Mouse (Mus musculus) brain, embryonic 18.5 days (tissue): ENCODE data around the gene Tfdp2.
A peak's percentile ranks its signal among the peaks of the same experiment; 100 is the strongest.
"Not testable (repeated sequence)": the region's sequence is repeated elsewhere in the genome, so short reads cannot be mapped to it uniquely, and the experiment has no call there.

Experiments used
- DNase-seq: peaks from one replicate; pipeline ENCODE4 v3.0.0-alpha.2; 2012; ENCODE audit warnings: low read depth, low spot score

Gene Tfdp2

GRCm38 (mm10) chr9:96299324-96300008, 103.4 kb downstream of the Tfdp2 start:
- no peak for DNase-seq

- no peak for DNase-seq
These were observed 112.7 kb downstream of the Tfdp2 start for GRCm38 (mm10) chr9:96308816-96309215.

GRCm38 (mm10) chr9:96312074-96312473, 116.0 kb downstream of the Tfdp2 start:
- no peak for DNase-seq

GRCm38 (mm10) chr9:96319333-96319732, 123.3 kb downstream of the Tfdp2 start:
- DNase-seq, result no peak

- DNase-seq, result peak; percentile 40
These were observed 124.5 kb downstream of the Tfdp2 start for GRCm38 (mm10) chr9:96320551-96320980.

GRCm38 (mm10) chr9:96322411-96323152, 126.5 kb downstream of the Tfdp2 start:
- no peak for DNase-seq

GRCm38 (mm10) chr9:96324502-96324901, 128.4 kb downstream of the Tfdp2 start:
- peak; percentile 16 for DNase-seq

- DNase-seq, result no peak
These were observed 130.4 kb downstream of the Tfdp2 start for GRCm38 (mm10) chr9:96326496-96326923.

GRCm38 (mm10) chr9:96328226-96328625, 132.2 kb downstream of the Tfdp2 start:
- no peak for DNase-seq

- DNase-seq, result no peak
These were observed 135.1 kb downstream of the Tfdp2 start for GRCm38 (mm10) chr9:96331146-96331545.

GRCm38 (mm10) chr9:96345750-96346149, 149.7 kb downstream of the Tfdp2 start:
- no peak for DNase-seq

- no peak for DNase-seq
These were observed 152.8 kb downstream of the Tfdp2 start for GRCm38 (mm10) chr9:96348885-96349284.

GRCm38 (mm10) chr9:96350010-96350409, 153.9 kb downstream of the Tfdp2 start:
- DNase-seq, result no peak

- no peak for DNase-seq
These were observed 154.4 kb downstream of the Tfdp2 start for GRCm38 (mm10) chr9:96350476-96350875.

- DNase-seq, result not testable (repeated sequence)
These were observed 155.7 kb downstream of the Tfdp2 start for GRCm38 (mm10) chr9:96351771-96352170.

- DNase-seq, result no peak
These were observed 157.2 kb downstream of the Tfdp2 start for GRCm38 (mm10) chr9:96353121-96353769.

GRCm38 (mm10) chr9:96353799-96354198, 157.7 kb downstream of the Tfdp2 start:
- no peak for DNase-seq

GRCm38 (mm10) chr9:96360056-96360455, 164.0 kb downstream of the Tfdp2 start:
- DNase-seq, result no peak

GRCm38 (mm10) chr9:96363581-96364140, 167.6 kb downstream of the Tfdp2 start:
- no peak for DNase-seq

GRCm38 (mm10) chr9:96364141-96364838, 168.2 kb downstream of the Tfdp2 start, which contains the start of gene Atp1b3:
Gene Atp1b3 (minus strand): TSS chr9:96364442.
- DNase-seq, result peak; percentile 81

GRCm38 (mm10) chr9:96365271-96365872, 169.3 kb downstream of the Tfdp2 start:
- DNase-seq, result no peak
